Mouse (Mus musculus) gastrocnemius, postnatal 14 days (tissue): Measurements from ENCODE around the gene Mau2. TPM values are rescaled to one million over a fixed set of nuclear protein-coding genes. Genes with fewer than 3 reads are reported as not detected.
"Not testable (repeated sequence)": the region's sequence is repeated elsewhere in the genome, so short reads cannot be mapped to it uniquely, and the experiment has no call there.

Source experiments
- DNase-seq: peaks from one replicate; pipeline ENCODE4 v3.0.0; 2021; ENCODE audit warnings: mixed read lengths
- intact Hi-C: fragments of 180-260 bp; cut with DNase I; formaldehyde crosslinking; loops from one replicate; pipeline ENCODE4 v1.15.1; 2025; ENCODE audit warnings: low total_unique reads
- total RNA-seq, 2 experiments: library from RNA; stranded (reverse); gene quantifications; 2 replicates each; pipeline ENCODE4 v1.2.3; 2021

Mau2 gene
- total RNA-seq, 2 experiments from 2014 or later, result 22.6 to 26.3 TPM

DNA sequence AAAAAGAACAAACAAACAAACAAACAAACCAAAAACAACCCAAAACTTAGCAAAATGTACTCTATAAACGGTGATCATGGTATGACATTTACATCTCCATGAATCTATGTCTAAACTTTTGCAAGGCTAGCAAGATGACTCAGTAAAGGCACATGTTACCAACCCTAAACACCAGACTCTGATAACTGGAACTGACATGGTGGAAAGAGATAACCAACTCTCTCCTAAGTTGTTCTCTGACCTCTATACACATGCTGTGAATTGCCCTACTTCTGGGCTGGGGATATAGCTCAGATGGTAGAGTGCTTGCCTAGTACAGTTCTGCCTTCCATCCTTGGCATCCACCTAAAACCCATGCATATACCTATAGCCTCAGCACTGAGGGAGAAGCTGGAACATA, 4.5 kb downstream of the Mau2 start:
- no peak for DNase-seq
- intact Hi-C loops, result no loop called here

- intact Hi-C loops, result no loop called here
- no peak for DNase-seq
These were observed 12.3 kb downstream of the Mau2 start for GRCm38 (mm10) chr8:70030255-70030654.

- DNase-seq, result no peak
- intact Hi-C loops, result no loop called here
These were observed 16.4 kb downstream of the Mau2 start for GRCm38 (mm10) chr8:70026151-70026550.

- intact Hi-C loops, result no loop called here
- DNase-seq, result no peak
These were observed 18.9 kb downstream of the Mau2 start for GRCm38 (mm10) chr8:70023596-70023995.

GRCm38 (mm10) chr8:70015017-70015416, 27.5 kb downstream of the Mau2 start:
- no peak for DNase-seq
- intact Hi-C loops, result no loop called here

DNA sequence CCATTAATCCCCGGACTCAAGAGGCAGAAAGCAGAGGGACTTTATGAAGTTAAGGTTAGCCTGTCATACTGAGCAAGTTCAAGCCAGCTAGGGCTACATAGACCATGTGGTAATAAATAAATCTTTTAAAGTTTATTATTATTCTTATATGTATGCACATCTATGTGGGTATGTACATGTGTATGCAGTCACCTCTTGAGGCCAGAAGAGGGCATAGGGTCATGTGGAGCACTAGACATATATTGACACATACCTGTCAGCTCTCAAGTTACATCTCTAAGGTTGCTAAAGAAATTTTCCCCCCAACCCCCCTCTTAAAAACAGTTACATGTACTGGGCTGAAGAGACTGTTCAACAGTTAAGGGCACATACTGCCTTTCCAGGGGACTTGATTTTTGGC, 29.8 kb downstream of the Mau2 start:
- intact Hi-C loops, result no loop called here
- no peak for DNase-seq

- intact Hi-C loops, result no loop called here
- no peak for DNase-seq
These were observed 30.2 kb downstream of the Mau2 start for GRCm38 (mm10) chr8:70012350-70012749.

DNA sequence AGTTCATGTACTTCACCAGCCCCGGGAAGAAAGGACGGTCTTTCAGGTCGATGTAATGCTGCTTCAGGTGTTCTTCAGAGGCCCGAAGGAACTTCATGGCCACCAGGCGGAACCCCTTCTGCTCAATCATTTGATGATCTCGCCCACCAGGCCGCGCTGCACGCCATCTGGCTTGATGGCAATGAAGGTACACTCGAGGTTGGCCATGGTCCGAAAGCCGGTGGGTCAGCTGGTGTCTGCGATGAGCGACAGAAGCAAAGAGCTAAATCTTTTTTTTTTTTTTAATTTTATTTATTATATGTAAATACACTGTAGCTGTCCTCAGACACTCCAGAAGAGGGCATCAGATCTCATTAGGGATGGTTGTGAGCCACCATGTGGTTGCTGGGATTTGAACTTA, 31.7 kb downstream of the Mau2 start:
- DNase-seq, intact Hi-C loops: not testable (repeated sequence)

DNA sequence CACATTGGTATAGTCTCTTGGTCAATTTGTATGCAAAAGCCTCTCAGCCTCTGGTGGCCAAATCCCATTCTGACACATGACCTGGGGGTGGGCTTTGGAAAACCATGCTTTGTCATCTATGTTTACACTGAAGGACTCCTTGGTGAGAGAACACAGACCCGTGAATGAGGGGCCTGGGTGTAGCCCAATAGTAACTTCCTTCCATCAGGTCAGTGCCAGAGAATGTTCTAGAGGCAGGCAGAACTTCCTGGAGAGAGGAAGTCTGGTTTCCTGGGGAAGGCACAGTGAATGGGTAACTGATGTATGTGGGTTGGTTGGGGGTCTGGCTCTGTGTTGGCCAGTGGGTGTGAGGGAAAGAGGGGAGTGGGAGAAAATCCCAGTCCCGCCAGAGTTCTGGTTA, 37.4 kb downstream of the Mau2 start:
- intact Hi-C loops, result no loop called here
- DNase-seq, result no peak

DNA sequence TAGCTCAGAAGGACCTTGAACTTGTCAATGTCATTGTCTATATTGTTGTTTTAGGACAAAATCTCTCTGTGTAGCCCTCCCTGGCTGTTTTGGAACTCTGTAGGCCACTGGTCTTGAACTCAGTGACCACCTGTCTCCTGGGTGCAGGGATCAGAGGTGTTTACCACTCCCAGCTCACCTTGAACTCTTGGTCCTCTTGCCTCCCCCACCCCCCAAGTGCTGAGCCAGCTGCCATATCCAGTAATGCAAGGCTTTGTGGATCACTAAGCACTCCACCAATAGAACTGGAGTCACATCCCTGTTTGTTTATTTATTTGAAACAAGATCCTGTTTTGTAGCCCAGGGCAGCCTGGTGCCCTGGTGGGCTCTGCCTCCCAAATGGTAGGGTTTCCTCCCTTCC, 38.2 kb downstream of the Mau2 start:
- DNase-seq, result no peak
- intact Hi-C loops, result no loop called here

- intact Hi-C loops, result no loop called here
- DNase-seq, result no peak
These were observed 39.3 kb downstream of the Mau2 start for GRCm38 (mm10) chr8:70003204-70003657.

- intact Hi-C loops, result loop anchor here (1.0 kb wide), 1 partner anchor 83 kb away; no protein-coding TSS in a partner anchor
These were observed 40.7 kb downstream of the Mau2 start for GRCm38 (mm10) chr8:70001892-70002191.

GRCm38 (mm10) chr8:70001176-70001891, 41.2 kb downstream of the Mau2 start:
- DNase-seq, result peak; percentile 61
- intact Hi-C loops, result loop anchor here (1.0 kb wide), 1 partner anchor 82 kb away; no protein-coding TSS in a partner anchor

More at GRCm38 (mm10) chr8:70001892-70002191, 40.7 kb downstream of the Mau2 start:
- DNase-seq, result not testable (repeated sequence)

GRCm38 (mm10) chr8:70000226-70000625, 42.3 kb downstream of the Mau2 start:
- intact Hi-C loops, result no loop called here
- no peak for DNase-seq

GRCm38 (mm10) chr8:69999236-69999635, 43.3 kb downstream of the Mau2 start:
- no peak for DNase-seq
- intact Hi-C loops, result no loop called here

DNA sequence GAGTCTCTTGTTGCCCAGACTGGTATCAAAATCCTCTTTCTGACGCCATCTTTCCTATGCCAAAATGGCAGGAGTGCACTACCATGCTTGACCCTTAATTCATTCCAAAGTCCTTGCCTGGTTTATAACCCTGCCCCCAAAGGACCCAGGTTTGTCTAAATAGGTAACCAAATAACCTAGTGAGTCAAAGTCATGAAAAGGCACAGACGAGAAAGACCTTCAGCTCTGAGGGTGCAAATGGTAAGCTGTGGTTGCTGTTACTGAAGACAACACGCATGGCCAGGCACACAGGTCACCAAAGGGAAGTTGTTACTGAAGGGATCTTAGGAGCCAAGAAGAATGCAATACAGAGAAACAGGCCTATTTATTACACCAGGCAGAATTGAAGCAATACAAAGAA, 43.8 kb downstream of the Mau2 start:
- intact Hi-C loops, result no loop called here
- no peak for DNase-seq

DNA sequence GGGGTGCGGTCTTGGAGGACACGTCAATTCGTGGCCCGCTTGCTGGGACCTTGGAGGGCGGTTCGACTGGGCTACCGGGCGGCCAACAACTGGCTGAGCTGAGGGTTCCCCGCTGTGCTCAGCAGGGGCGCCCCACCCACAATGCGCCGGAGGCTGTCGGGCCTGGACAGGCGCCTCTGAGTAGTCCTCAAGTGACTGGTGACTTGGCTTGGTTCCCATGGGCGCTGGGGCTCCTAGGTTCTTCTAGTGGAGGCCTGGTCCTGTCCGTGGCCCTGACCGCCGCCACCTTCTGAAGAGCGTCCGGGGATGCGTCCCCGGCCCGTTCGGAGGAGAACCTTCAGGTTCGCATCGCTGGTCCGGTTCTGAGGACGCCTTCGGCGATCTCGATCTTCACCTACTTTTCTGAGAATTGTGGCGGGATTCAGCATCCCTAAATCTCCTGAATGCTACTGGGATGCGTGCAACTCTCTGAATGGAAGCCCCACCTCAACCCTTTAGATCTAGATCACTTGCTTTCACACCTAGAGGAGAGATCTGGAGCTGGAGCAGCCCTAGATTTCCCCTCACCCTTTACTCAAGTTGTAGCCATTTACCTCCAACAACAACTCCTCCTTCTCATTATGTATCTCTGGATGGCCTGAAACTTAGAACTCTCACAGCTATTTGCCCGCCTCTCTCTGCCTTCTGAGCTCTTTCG, 45.8 kb downstream of the Mau2 start:
- intact Hi-C loops, result no loop called here
- no peak for DNase-seq

DNA sequence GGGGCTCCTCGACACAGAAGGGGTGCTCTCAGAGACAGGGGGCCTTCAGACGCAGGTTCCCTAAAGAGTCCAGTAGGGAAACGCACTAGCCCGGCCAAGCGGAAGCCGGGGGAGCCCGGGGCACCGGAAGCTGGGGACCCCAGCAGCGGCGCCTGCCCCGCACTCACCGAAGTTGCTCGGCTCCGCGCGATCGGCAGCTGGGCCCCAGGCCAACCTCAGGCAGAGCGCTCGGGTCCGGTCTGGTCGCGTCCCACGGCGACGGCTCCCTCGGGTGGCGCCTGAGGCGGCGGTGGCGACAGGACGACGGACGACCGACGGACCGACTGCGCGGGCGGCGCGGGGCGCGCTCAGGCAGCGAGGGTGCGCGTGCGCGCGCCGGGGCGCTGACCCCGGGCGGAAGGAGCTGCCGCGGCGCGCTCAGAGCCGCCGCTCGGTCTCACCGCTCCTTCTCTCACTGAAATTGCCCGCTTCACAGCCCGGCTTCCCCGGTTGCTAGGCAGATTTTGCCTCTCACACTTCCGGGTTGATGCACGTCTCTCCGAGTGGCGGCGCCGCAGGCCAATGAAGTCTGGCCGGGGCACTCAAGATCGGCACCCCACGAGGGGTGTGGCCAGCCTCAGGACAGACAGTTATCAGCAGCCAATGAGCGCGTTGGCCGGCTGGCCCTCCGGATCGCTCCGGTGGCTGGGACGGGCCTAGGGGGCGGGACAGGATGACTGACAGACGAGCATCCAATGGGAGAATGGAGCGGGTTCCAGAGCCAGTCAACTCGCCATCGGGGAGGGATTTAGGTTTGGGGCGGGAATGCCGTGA, 46.6 kb downstream of the Mau2 start, which contains the start of gene Gatad2a:
TSS of gene Gatad2a (minus strand) at position 609 of the 813 bp plus-strand sequence.
- DNase-seq, result peak; percentile 100
- intact Hi-C loops, result no loop called here

DNA sequence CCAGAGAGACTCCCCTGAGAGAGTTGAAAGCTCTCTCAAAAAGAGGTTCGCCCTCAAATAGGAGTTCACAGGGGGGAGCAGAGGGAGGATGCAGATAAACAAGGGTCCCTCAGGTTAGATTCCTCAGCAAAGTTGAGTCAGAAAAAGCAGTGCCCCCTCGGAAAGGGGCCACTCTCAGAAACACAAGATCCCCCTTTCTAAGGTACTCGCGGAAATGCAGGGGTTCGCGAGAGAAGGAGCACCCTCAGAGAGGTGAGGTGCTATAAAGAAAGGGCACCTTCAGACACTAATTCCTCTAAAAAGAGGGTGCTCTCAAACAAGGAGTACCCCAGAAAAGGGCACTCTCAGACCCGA, 47.1 kb downstream of the Mau2 start:
- DNase-seq, result no peak
- intact Hi-C loops, result no loop called here

- DNase-seq, intact Hi-C loops: not testable (repeated sequence)
These were observed 53.6 kb downstream of the Mau2 start for GRCm38 (mm10) chr8:69988936-69989335.
